ENCODE assay signal across 18 mouse cellular contexts in the genomic region with DNA sequence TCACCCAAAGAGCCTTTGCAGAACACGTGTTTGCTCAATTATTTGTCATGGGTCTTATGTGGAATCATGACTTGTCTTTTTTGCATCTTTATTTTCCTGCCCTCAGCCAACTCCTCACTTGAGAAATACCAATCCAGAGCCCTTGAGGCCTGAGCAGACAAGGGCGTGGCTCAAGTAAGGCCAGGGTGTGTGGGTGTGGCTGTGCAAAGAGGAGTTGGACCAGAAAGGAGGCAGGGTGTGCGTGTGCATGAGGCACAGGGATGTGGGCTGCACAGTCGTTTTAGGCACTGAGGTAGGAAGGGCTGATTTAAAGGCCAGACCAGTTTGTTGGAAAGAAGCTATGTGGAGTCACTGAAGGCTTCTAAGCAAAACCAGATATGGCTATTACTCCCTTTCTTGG.
DNase-seq lines count a peak whose midpoint lies in the region; ATAC-seq lines count a peak whose summit lies in the region.
"Had no signal": no experiment of that assay in that cellular context is flagged by ENCODE, and none has a peak within 500 bp of the region (broad histone marks: within the 10 kb centered on the region; RNA-seq: fewer than 3 reads in every experiment).

No protein-coding gene starts in this region.

- no peaks in the 10 kb centered on the region for H3K4me1 ChIP-seq in embryonic facial prominence, embryonic 12.5 days
- no peaks in the 10 kb centered on the region for H3K4me1 ChIP-seq in embryonic facial prominence, embryonic 10.5 days
- H3K4me1 ChIP-seq in midbrain, embryonic 14.5 days (ENCODE audit: control insufficient read depth, insufficient read depth, low read length), result no peaks in the 10 kb centered on the region
- H3K4me1 ChIP-seq in midbrain, embryonic 11.5 days (ENCODE audit: control insufficient read depth, insufficient read depth, low read length), result no peaks in the 10 kb centered on the region
- peaks cover 4% of the 10 kb centered on the region; the same call in 1 of the 2 replicates for H3K4me1 ChIP-seq in hindbrain, embryonic 13.5 days (replicated peaks)
- H3K4me1 ChIP-seq: liver, embryonic 15.5 days; stomach, embryonic 15.5 days had no signal

- no peak overlapping the region for H3K4me2 ChIP-seq in embryonic facial prominence, embryonic 12.5 days (replicated peaks)
- no peak overlapping the region for H3K4me2 ChIP-seq in midbrain, embryonic 14.5 days (ENCODE audit: low read length)
- H3K4me2 ChIP-seq in midbrain, embryonic 11.5 days, result no peak overlapping the region
- no peak overlapping the region for H3K4me2 ChIP-seq in hindbrain, embryonic 13.5 days
- H3K4me2 ChIP-seq: liver, embryonic 15.5 days; stomach, embryonic 15.5 days had no signal

- H3K9me3 ChIP-seq in embryonic facial prominence, embryonic 12.5 days, result no peaks in the 10 kb centered on the region
- no peaks in the 10 kb centered on the region for H3K9me3 ChIP-seq in embryonic facial prominence, embryonic 10.5 days
- no peaks in the 10 kb centered on the region for H3K9me3 ChIP-seq in midbrain, embryonic 14.5 days (ENCODE audit: control insufficient read depth, low read length)
- no peaks in the 10 kb centered on the region for H3K9me3 ChIP-seq in midbrain, embryonic 11.5 days (ENCODE audit: control insufficient read depth, low read length)
- H3K9me3 ChIP-seq in hindbrain, embryonic 13.5 days, result no peaks in the 10 kb centered on the region
- H3K9me3 ChIP-seq: liver, embryonic 15.5 days; stomach, embryonic 15.5 days had no signal

- no peak overlapping the region for H3K9ac ChIP-seq in embryonic facial prominence, embryonic 12.5 days
- no peak overlapping the region for H3K9ac ChIP-seq in midbrain, embryonic 14.5 days (replicated peaks; ENCODE audit: low read length)
- H3K9ac ChIP-seq in midbrain, embryonic 11.5 days (ENCODE audit: low read length), result no peak overlapping the region
- no peak overlapping the region for H3K9ac ChIP-seq in hindbrain, embryonic 13.5 days
- H3K9ac ChIP-seq: liver, embryonic 15.5 days; stomach, embryonic 15.5 days had no signal

- no peaks in the 10 kb centered on the region for H3K36me3 ChIP-seq in embryonic facial prominence, embryonic 12.5 days
- H3K36me3 ChIP-seq in embryonic facial prominence, embryonic 10.5 days (replicated peaks), result no peaks in the 10 kb centered on the region
- no peaks in the 10 kb centered on the region for H3K36me3 ChIP-seq in midbrain, embryonic 14.5 days (ENCODE audit: control insufficient read depth, insufficient read depth, low read length)
- no peaks in the 10 kb centered on the region for H3K36me3 ChIP-seq in midbrain, embryonic 11.5 days (ENCODE audit: control insufficient read depth, insufficient read depth, low read length)
- no peaks in the 10 kb centered on the region for H3K36me3 ChIP-seq in hindbrain, embryonic 13.5 days
- H3K36me3 ChIP-seq: liver, embryonic 15.5 days; stomach, embryonic 15.5 days had no signal

- DNase-seq in embryonic facial prominence, embryonic 10.5 days (ENCODE audit: low spot score), result no peak
- DNase-seq in midbrain, embryonic 14.5 days, result no peak
- no peak for DNase-seq in midbrain, embryonic 11.5 days (ENCODE audit: low spot score, missing footprints)
- DNase-seq in skeletal muscle tissue, adult 2 months (ENCODE audit: low read depth, low spot score), result peak; percentile 17
- no peak for DNase-seq in adrenal gland, postnatal 4 days (ENCODE audit: low spot score in 2 of 2)
- DNase-seq in urinary bladder, postnatal 4 days (ENCODE audit: low spot score in 2 of 2), result no peak
- DNase-seq: cerebellum, adult 11-12 months; heart, postnatal 36 days; kidney, adult 18-20 months; kidney, postnatal 25 days; lung, postnatal 4 days; right cerebral cortex, postnatal 4 days; thymus, postnatal 25 days had no signal

- 80% methylated on average over 4 of the region's 4 CpGs for WGBS in embryonic facial prominence, embryonic 12.5 days
- 75% methylated on average over 4 of the region's 4 CpGs for WGBS in embryonic facial prominence, embryonic 10.5 days
- 59% methylated on average over 4 of the region's 4 CpGs for WGBS in midbrain, embryonic 14.5 days
- WGBS in midbrain, embryonic 11.5 days, result 78% methylated on average over 4 of the region's 4 CpGs
- WGBS in hindbrain, embryonic 13.5 days, result 68% methylated on average over 4 of the region's 4 CpGs

- no peak overlapping the region for H3K27ac ChIP-seq in embryonic facial prominence, embryonic 12.5 days
- no peak overlapping the region for H3K27ac ChIP-seq in embryonic facial prominence, embryonic 10.5 days (replicated peaks)
- peak overlapping the region; percentile 34 for H3K27ac ChIP-seq in midbrain, embryonic 14.5 days (replicated peaks; ENCODE audit: low read depth, low read length)
- H3K27ac ChIP-seq in midbrain, embryonic 11.5 days (ENCODE audit: low read depth, low read length), result no peak overlapping the region
- H3K27ac ChIP-seq in hindbrain, embryonic 13.5 days, result peak overlapping the region; percentile 60; the same call in 1 of the 2 replicates
- H3K27ac ChIP-seq: liver, embryonic 15.5 days; stomach, embryonic 15.5 days had no signal

- H3K27me3 ChIP-seq in embryonic facial prominence, embryonic 12.5 days, result no peaks in the 10 kb centered on the region
- no peaks in the 10 kb centered on the region for H3K27me3 ChIP-seq in embryonic facial prominence, embryonic 10.5 days (replicated peaks; ENCODE audit: low read depth, poor library complexity, severe bottlenecking)
- H3K27me3 ChIP-seq in midbrain, embryonic 14.5 days (ENCODE audit: control insufficient read depth, insufficient read depth, low read length), result no peaks in the 10 kb centered on the region
- H3K27me3 ChIP-seq in midbrain, embryonic 11.5 days (ENCODE audit: control insufficient read depth, insufficient read depth, low read length), result no peaks in the 10 kb centered on the region
- no peaks in the 10 kb centered on the region for H3K27me3 ChIP-seq in hindbrain, embryonic 13.5 days
- H3K27me3 ChIP-seq: liver, embryonic 15.5 days; stomach, embryonic 15.5 days had no signal

- 0 out of 2 replicates have a peak, but pooled peaks have one; percentile 60 for ATAC-seq in embryonic facial prominence, embryonic 12.5 days (ENCODE audit: insufficient number of reproducible peaks, insufficient read depth, low FRiP score, low TSS enrichment)
- ATAC-seq in midbrain, embryonic 14.5 days (ENCODE audit: low FRiP score, low TSS enrichment), result no peak
- no peak for ATAC-seq in midbrain, embryonic 11.5 days (ENCODE audit: low FRiP score)
- ATAC-seq in hindbrain, embryonic 13.5 days (ENCODE audit: low FRiP score), result peak; percentile 36; the same call in 1 of the 2 replicates

- no peak overlapping the region for H3K4me3 ChIP-seq in embryonic facial prominence, embryonic 12.5 days
- H3K4me3 ChIP-seq in embryonic facial prominence, embryonic 10.5 days, result no peak overlapping the region
- no peak overlapping the region for H3K4me3 ChIP-seq in midbrain, embryonic 14.5 days (replicated peaks; ENCODE audit: low read depth, low read length)
- H3K4me3 ChIP-seq in midbrain, embryonic 11.5 days (ENCODE audit: low read depth, low read length), result no peak overlapping the region
- H3K4me3 ChIP-seq in hindbrain, embryonic 13.5 days, result no peak overlapping the region
- H3K4me3 ChIP-seq: liver, embryonic 15.5 days; myocyte; stomach, embryonic 15.5 days had no signal

Comparison
In these comparisons a context has a peak if more than half of its experiments do, and no peak if none do; other contexts are left out.
1. H3K27ac ChIP-seq: peak in midbrain, embryonic 14.5 days (single experiment) and hindbrain, embryonic 13.5 days (single experiment); none in embryonic facial prominence, embryonic 12.5 days (single experiment), embryonic facial prominence, embryonic 10.5 days (single experiment) and midbrain, embryonic 11.5 days (single experiment).
2. ATAC-seq: peak in embryonic facial prominence, embryonic 12.5 days (single experiment) and hindbrain, embryonic 13.5 days (single experiment); none in midbrain, embryonic 14.5 days (single experiment) and midbrain, embryonic 11.5 days (single experiment).